Mouse (Mus musculus) urinary bladder, postnatal 25 days (tissue): Measurements from ENCODE around the gene Dph6.

ENCODE experiments used
- DNase-seq: peaks from one replicate; pipeline ENCODE4 v3.0.0; 2022; ENCODE audit warnings: low spot score

The Dph6 gene

GRCm38 (mm10) chr2:114536032-114536431 lies 118.7 kb downstream of the Dph6 start:
- DNase-seq: no peak

- DNase-seq: no peak
Measured at GRCm38 (mm10) chr2:114531010-114531756, 123.6 kb downstream of the Dph6 start.

GRCm38 (mm10) chr2:114520414-114520813 lies 134.3 kb downstream of the Dph6 start:
- DNase-seq: no peak

GRCm38 (mm10) chr2:114519907-114520306 lies 134.9 kb downstream of the Dph6 start:
- DNase-seq: no peak

- DNase-seq: no peak
Measured at GRCm38 (mm10) chr2:114492398-114492797, 162.4 kb downstream of the Dph6 start.

GRCm38 (mm10) chr2:114491907-114492306 lies 162.9 kb downstream of the Dph6 start:
- DNase-seq: no peak

GRCm38 (mm10) chr2:114486980-114487379 lies 167.8 kb downstream of the Dph6 start:
- DNase-seq: no peak
